Mouse (Mus musculus): Measurements from ENCODE around the gene Gm43638.
"Not testable (repeated sequence)": the region's sequence is repeated elsewhere in the genome, so short reads cannot be mapped to it uniquely, and the experiment has no call there.

The Gm43638 gene

GRCm38 (mm10) chr5:87486706-87487105 lies at the start of gene Gm43638:
Gm43638 (minus strand) TSS chr5:87486806.
- not testable (repeated sequence) for DNase-seq

- no peak for DNase-seq
These were observed 49.5 kb upstream of the Gm43638 start for GRCm38 (mm10) chr5:87535994-87536644.

GRCm38 (mm10) chr5:87532288-87532687 lies 45.7 kb upstream of the Gm43638 start:
- DNase-seq = no peak

- DNase-seq = not testable (repeated sequence)
These were observed 37.0 kb upstream of the Gm43638 start for GRCm38 (mm10) chr5:87523561-87523960.

- DNase-seq = no peak
These were observed 19.3 kb upstream of the Gm43638 start for GRCm38 (mm10) chr5:87505776-87506458.

GRCm38 (mm10) chr5:87502687-87503086 lies 16.1 kb upstream of the Gm43638 start:
- DNase-seq = no peak

GRCm38 (mm10) chr5:87499341-87499740 lies 12.7 kb upstream of the Gm43638 start:
- no peak for DNase-seq

GRCm38 (mm10) chr5:87498936-87499335 lies 12.3 kb upstream of the Gm43638 start:
- DNase-seq = no peak

GRCm38 (mm10) chr5:87490771-87491170 lies 4.2 kb upstream of the Gm43638 start, which contains the start of gene Ugt2a1:
Ugt2a1 (minus strand) TSS chr5:87490871.
- DNase-seq = no peak

- no peak for DNase-seq
These were observed 4.4 kb downstream of the Gm43638 start, which contains the start of gene Ugt2a2 for GRCm38 (mm10) chr5:87482160-87482559. Ugt2a2 (minus strand) TSS chr5:87482260.

GRCm38 (mm10) chr5:87458810-87459209 lies 27.8 kb downstream of the Gm43638 start:
- DNase-seq = no peak

- DNase-seq = no peak
These were observed 28.9 kb downstream of the Gm43638 start for GRCm38 (mm10) chr5:87457701-87458100.

- no peak for DNase-seq
These were observed 30.3 kb downstream of the Gm43638 start for GRCm38 (mm10) chr5:87456216-87456850.

- no peak for DNase-seq
These were observed 31.1 kb downstream of the Gm43638 start for GRCm38 (mm10) chr5:87455519-87455918.

- DNase-seq = not testable (repeated sequence)
These were observed 34.1 kb downstream of the Gm43638 start for GRCm38 (mm10) chr5:87452514-87452913.

GRCm38 (mm10) chr5:87436264-87436663 lies 50.3 kb downstream of the Gm43638 start:
- no peak for DNase-seq

- no peak for DNase-seq
These were observed 60.9 kb downstream of the Gm43638 start for GRCm38 (mm10) chr5:87425676-87426075.

- DNase-seq = not testable (repeated sequence)
These were observed 62.6 kb downstream of the Gm43638 start, which contains the start of gene Ugt2b38 for GRCm38 (mm10) chr5:87424041-87424440. Ugt2b38 (minus strand) TSS chr5:87424203.

Measured in spleen, adult 18-20 months (tissue).